Mouse (Mus musculus) embryonic fibroblast, embryonic 13.5 days (primary cell): Measurements from ENCODE around the gene Tsc22d1.
A peak's percentile ranks its signal among the peaks of the same experiment; 100 is the strongest.

Experiments used
- CTCF ChIP-seq: IDR thresholded peaks from 2 replicates; pipeline ENCODE4 v1.5.1; 2011; ENCODE audit warnings: mild to moderate bottlenecking, control low read depth, low read length, moderate library complexity, borderline replicate concordance; ENCODE audit not compliant: insufficient read depth
- POLR2A ChIP-seq: IDR thresholded peaks from 2 replicates; pipeline ENCODE4 v1.6.1; 2011; ENCODE audit warnings: low read depth, mild to moderate bottlenecking, control low read depth, low read length, moderate library complexity

GRCm38 (mm10) chr14:76473404-76473803, 58.6 kb downstream of the Tsc22d1 start:
- TF ChIP-seq POLR2A = no peak
- TF ChIP-seq CTCF = 0 out of 2 replicates have a peak, but pooled peaks have one; percentile 6
